Mouse (Mus musculus): Measurements from ENCODE around the gene Myom1. TPM values are rescaled to one million over a fixed set of nuclear protein-coding genes. Genes with fewer than 3 reads are reported as not detected.

The Myom1 gene
- polyA plus RNA-seq, 1 experiment from 2014 or later, result 2.5 TPM

GRCm38 (mm10) chr17:71009751-71010150 lies 7.3 kb downstream of the Myom1 start:
- 80% methylated on average over 1 of the region's 1 CpGs for WGBS
- H3K36me3 ChIP-seq (replicated peaks), result no peaks in the 10 kb centered on the region
- H3K27ac ChIP-seq (replicated peaks), result no peak overlapping the region
- 0 out of 2 replicates have a peak, but pooled peaks cover 2% of the 10 kb centered on the region for H3K9me3 ChIP-seq
- H3K27me3 ChIP-seq (replicated peaks; ENCODE audit: low read depth, poor library complexity, severe bottlenecking), result no peaks in the 10 kb centered on the region
- no peak for DNase-seq (ENCODE audit: low spot score)
- no peak overlapping the region for H3K4me3 ChIP-seq
- H3K4me1 ChIP-seq, result no peaks in the 10 kb centered on the region

DNA sequence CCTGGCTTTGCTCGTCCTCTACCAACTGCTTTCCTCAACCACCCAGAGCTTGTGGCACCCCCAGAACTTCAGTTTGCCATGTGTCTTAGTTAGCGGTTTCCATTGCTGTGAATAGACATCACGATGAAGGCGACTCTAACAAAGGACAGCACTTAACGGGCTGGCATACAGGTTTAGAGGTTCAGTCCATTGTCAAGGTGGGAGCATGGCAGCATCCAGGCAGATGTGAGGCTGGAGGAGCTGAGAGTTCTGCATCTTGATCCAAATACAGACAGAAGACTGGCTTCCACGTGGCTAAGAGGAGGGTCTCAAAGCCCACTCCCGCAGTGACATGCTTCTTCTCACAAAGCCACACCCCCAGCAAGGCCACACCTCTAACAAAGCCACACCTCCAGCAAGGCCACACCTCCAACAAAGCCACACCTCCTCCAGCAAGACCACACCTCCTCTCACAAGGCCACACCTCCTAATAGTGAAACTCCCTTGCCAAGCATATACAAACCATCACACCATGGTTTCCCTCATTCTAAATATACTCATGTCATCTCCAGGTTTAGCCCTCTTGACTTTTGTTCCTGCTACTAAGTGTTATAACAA lies 8.3 kb downstream of the Myom1 start:
- H3K36me3 ChIP-seq (replicated peaks), result no peaks in the 10 kb centered on the region
- no peaks in the 10 kb centered on the region for H3K4me1 ChIP-seq
- no peak overlapping the region for H3K4me3 ChIP-seq
- no peak for DNase-seq (ENCODE audit: low spot score)
- 0 out of 2 replicates have a peak, but pooled peaks cover 2% of the 10 kb centered on the region for H3K9me3 ChIP-seq
- 56% methylated on average over 7 of the region's 7 CpGs for WGBS
- no peak overlapping the region for H3K27ac ChIP-seq (replicated peaks)
- H3K27me3 ChIP-seq (replicated peaks; ENCODE audit: low read depth, poor library complexity, severe bottlenecking), result no peaks in the 10 kb centered on the region

GRCm38 (mm10) chr17:71011931-71012662 lies 9.7 kb downstream of the Myom1 start:
- H3K36me3 ChIP-seq (replicated peaks), result no peaks in the 10 kb centered on the region
- H3K4me3 ChIP-seq, result no peak overlapping the region
- DNase-seq (ENCODE audit: low spot score), result no peak
- 87% methylated on average over 9 of the region's 9 CpGs for WGBS
- H3K27ac ChIP-seq (replicated peaks), result no peak overlapping the region
- 0 out of 2 replicates have a peak, but pooled peaks cover 2% of the 10 kb centered on the region for H3K9me3 ChIP-seq
- no peaks in the 10 kb centered on the region for H3K27me3 ChIP-seq (replicated peaks; ENCODE audit: low read depth, poor library complexity, severe bottlenecking)
- no peaks in the 10 kb centered on the region for H3K4me1 ChIP-seq

DNA sequence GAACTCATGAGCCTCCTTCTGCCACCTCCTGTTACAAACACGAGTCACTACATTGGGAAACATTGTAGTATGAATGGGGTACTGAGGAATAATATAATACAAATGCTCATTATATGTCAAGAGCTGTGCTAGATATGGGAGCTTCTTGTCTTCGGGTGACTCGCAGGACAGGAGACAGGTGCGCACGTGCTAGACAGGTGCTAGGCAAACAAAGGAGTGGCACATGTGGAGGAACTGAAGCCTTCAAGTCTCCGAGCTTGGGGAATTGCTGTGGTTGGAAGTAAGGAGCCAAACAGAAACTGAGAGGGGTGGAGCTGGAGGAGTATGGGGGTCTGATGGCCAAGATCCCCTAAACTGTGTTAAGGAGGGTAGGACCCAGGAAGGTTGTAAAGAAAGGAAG lies 10.7 kb downstream of the Myom1 start:
- no peak overlapping the region for H3K27ac ChIP-seq (replicated peaks)
- no peaks in the 10 kb centered on the region for H3K36me3 ChIP-seq (replicated peaks)
- no peak for DNase-seq (ENCODE audit: low spot score)
- no peak overlapping the region for H3K4me3 ChIP-seq
- 0 out of 2 replicates have a peak, but pooled peaks cover 2% of the 10 kb centered on the region for H3K9me3 ChIP-seq
- WGBS, result 92% methylated on average over 6 of the region's 6 CpGs
- peaks cover 4% of the 10 kb centered on the region; the same call in 1 of the 2 replicates for H3K4me1 ChIP-seq
- H3K27me3 ChIP-seq (replicated peaks; ENCODE audit: low read depth, poor library complexity, severe bottlenecking), result no peaks in the 10 kb centered on the region

GRCm38 (mm10) chr17:71014911-71015310 lies 12.5 kb downstream of the Myom1 start:
- Histone ChIP-seq H3K9me3 (0 out of 2 replicates have a peak, but pooled peaks cover 2% of the 10 kb centered on the region), H3K36me3 (replicated peaks) (no peaks in the 10 kb centered on the region), H3K4me3 (no peak overlapping the region), H3K4me1 (peaks cover 13% of the 10 kb centered on the region), H3K27me3 (replicated peaks; ENCODE audit: low read depth, poor library complexity, severe bottlenecking) (no peaks in the 10 kb centered on the region), H3K27ac (replicated peaks) (peak overlapping the region; percentile 14; the same call in 1 of the 2 replicates)
- WGBS, result 55% methylated on average over 5 of the region's 5 CpGs
- no peak for DNase-seq (ENCODE audit: low spot score)

- 94% methylated on average over 4 of the region's 4 CpGs for WGBS
- DNase-seq (ENCODE audit: low spot score), result no peak
Observed at GRCm38 (mm10) chr17:71017457-71017998, 15.1 kb downstream of the Myom1 start.

GRCm38 (mm10) chr17:71018151-71018550 lies 15.7 kb downstream of the Myom1 start:
- Histone ChIP-seq H3K9me3 (no peaks in the 10 kb centered on the region), H3K36me3 (replicated peaks) (no peaks in the 10 kb centered on the region), H3K27ac (replicated peaks) (no peak overlapping the region), H3K4me1 (peaks cover 23% of the 10 kb centered on the region), H3K27me3 (replicated peaks; ENCODE audit: low read depth, poor library complexity, severe bottlenecking) (no peaks in the 10 kb centered on the region), H3K4me3 (no peak overlapping the region)
- 96% methylated on average over 3 of the region's 3 CpGs for WGBS
- no peak for DNase-seq (ENCODE audit: low spot score)

More at GRCm38 (mm10) chr17:71017457-71017998, 15.1 kb downstream of the Myom1 start:
- no peak overlapping the region; the same call in 1 of the 2 replicates for H3K27ac ChIP-seq (replicated peaks)
- no peak overlapping the region for H3K4me3 ChIP-seq
- peaks cover 16% of the 10 kb centered on the region for H3K4me1 ChIP-seq
- no peaks in the 10 kb centered on the region for H3K9me3 ChIP-seq
- H3K27me3 ChIP-seq (replicated peaks; ENCODE audit: low read depth, poor library complexity, severe bottlenecking), result no peaks in the 10 kb centered on the region
- no peaks in the 10 kb centered on the region for H3K36me3 ChIP-seq (replicated peaks)

DNA sequence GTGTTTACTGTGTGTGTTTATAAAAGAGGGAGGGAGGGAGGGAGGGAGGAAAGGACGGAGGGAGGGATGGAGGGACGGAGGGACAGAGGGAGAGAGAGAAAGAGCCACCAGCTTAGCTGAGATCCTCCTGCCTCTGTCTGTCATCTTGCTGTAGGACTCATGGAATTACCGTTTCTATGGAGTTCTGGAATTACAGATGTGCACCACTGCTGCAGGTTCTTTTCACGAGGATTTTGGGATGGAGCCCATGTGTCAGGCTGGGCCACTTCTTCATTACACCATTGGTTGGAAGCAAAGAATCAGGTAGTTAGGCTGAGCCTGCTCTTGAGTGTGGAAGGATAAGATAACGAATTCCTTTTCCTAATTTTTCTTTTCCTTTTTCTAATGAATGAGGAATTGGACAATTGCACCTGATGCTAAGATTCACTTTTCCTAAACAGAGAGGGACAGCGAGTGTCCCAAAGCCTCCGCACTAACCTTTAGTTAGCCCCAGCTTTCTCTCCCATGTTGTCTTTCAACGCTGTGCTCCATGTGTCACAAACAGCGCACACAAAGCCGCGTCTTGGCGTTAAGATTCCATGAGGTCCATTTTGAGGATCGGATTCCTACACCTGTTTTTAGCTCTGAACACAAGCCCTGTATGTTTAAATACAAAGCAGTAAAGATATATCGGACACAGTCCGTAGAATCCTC lies 16.3 kb downstream of the Myom1 start:
- Histone ChIP-seq H3K9me3 (no peaks in the 10 kb centered on the region), H3K4me3 (no peak overlapping the region), H3K4me1 (peaks cover 23% of the 10 kb centered on the region), H3K36me3 (replicated peaks) (no peaks in the 10 kb centered on the region), H3K27ac (replicated peaks) (no peak overlapping the region), H3K27me3 (replicated peaks; ENCODE audit: low read depth, poor library complexity, severe bottlenecking) (no peaks in the 10 kb centered on the region)
- no peak for DNase-seq (ENCODE audit: low spot score)
- 83% methylated on average over 15 of the region's 15 CpGs for WGBS

- H3K4me3 ChIP-seq, result no peak overlapping the region
- WGBS, result 43% methylated on average over 6 of the region's 6 CpGs
- H3K4me1 ChIP-seq, result peaks cover 23% of the 10 kb centered on the region
- H3K27ac ChIP-seq (replicated peaks), result peak overlapping the region; percentile 40; the same call in 1 of the 2 replicates
- no peaks in the 10 kb centered on the region for H3K9me3 ChIP-seq
- no peaks in the 10 kb centered on the region for H3K36me3 ChIP-seq (replicated peaks)
- DNase-seq (ENCODE audit: low spot score), result no peak
- H3K27me3 ChIP-seq (replicated peaks; ENCODE audit: low read depth, poor library complexity, severe bottlenecking), result no peaks in the 10 kb centered on the region
Observed at GRCm38 (mm10) chr17:71019309-71019655, 16.8 kb downstream of the Myom1 start.

DNA sequence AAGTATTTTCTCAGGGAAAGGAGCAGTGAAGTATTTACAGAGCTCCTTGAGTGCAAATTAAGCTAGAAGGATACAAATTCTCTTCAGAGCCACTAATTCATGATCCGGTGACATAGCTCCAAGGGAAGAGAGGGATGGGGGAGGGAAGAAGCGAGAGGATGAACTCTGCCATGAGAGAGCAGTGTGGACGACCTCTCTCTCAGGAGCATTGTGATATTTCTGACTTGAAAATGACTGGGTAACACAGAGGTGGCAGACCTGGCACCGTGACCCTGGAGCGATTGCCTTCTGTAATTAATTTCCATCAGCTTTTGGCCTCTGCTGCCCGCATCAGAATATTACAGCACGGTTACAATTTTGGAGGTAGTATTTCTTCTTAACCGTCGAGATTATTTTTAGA lies 17.4 kb downstream of the Myom1 start:
- H3K9me3 ChIP-seq, result no peaks in the 10 kb centered on the region
- no peak overlapping the region for H3K4me3 ChIP-seq
- WGBS, result 64% methylated on average over 9 of the region's 9 CpGs
- no peaks in the 10 kb centered on the region for H3K27me3 ChIP-seq (replicated peaks; ENCODE audit: low read depth, poor library complexity, severe bottlenecking)
- DNase-seq (ENCODE audit: low spot score), result no peak
- no peaks in the 10 kb centered on the region for H3K36me3 ChIP-seq (replicated peaks)
- H3K4me1 ChIP-seq, result peaks cover 23% of the 10 kb centered on the region
- peak overlapping the region; percentile 40; the same call in 1 of the 2 replicates for H3K27ac ChIP-seq (replicated peaks)

DNA sequence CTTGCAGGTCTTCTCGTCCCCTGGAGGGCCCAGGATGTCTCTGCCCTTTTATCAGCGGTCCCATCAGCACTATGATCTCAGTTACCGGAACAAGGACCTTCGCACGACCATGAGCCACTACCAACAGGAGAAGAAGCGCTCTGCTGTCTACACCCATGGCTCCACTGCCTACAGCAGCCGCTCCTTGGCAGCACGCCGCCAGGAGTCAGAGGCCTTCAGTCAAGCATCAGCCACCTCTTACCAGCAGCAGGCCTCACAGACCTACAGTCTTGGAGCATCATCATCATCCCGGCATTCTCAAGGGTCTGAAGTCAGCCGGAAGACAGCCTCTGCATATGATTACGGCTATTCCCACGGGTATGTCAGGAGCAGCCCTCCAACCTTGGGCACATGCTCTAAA lies 20.4 kb downstream of the Myom1 start:
- Histone ChIP-seq H3K4me3 (no peak overlapping the region), H3K36me3 (replicated peaks) (no peaks in the 10 kb centered on the region), H3K27me3 (replicated peaks; ENCODE audit: low read depth, poor library complexity, severe bottlenecking) (no peaks in the 10 kb centered on the region), H3K27ac (replicated peaks) (0 out of 2 replicates have a peak overlapping the region, but pooled peaks have one; percentile 10), H3K4me1 (peaks cover 19% of the 10 kb centered on the region), H3K9me3 (no peaks in the 10 kb centered on the region)
- 87% methylated on average over 13 of the region's 13 CpGs for WGBS
- DNase-seq (ENCODE audit: low spot score), result no peak

- Histone ChIP-seq H3K27ac (replicated peaks) (no peak overlapping the region), H3K36me3 (replicated peaks) (no peaks in the 10 kb centered on the region), H3K9me3 (no peaks in the 10 kb centered on the region), H3K4me3 (no peak overlapping the region), H3K27me3 (replicated peaks; ENCODE audit: low read depth, poor library complexity, severe bottlenecking) (no peaks in the 10 kb centered on the region), H3K4me1 (peaks cover 18% of the 10 kb centered on the region)
- WGBS, result 91% methylated on average over 10 of the region's 10 CpGs
- no peak for DNase-seq (ENCODE audit: low spot score)
Observed at GRCm38 (mm10) chr17:71024071-71024470, 21.6 kb downstream of the Myom1 start.
